In the genomic region with DNA sequence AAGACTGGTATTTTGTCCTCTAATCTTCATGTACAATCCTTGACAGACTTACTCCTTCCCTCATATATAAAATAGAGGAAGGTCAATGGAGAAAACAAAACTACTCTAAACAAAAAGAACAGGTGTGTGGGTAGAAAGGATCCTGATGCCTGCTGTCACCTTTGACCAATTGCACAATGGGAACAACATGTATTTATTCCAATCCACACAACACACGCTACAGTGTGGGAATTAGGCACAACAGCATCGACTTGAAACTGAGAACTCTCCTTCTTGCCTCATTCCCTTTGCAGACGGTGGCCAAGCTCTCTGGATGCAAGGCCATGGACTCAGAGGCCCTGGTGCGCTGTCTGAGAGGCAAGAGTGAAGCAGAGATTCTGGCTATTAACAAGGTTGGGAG, we compare ENCODE assay signal across 21 mouse cellular contexts. TPM values are rescaled to one million over a fixed set of nuclear protein-coding genes. Genes with fewer than 3 reads are reported as not detected.
"Had no signal": no experiment of that assay in that cellular context is flagged by ENCODE, and none has a peak within 500 bp of the region (broad histone marks: within the 10 kb centered on the region; RNA-seq: fewer than 3 reads in every experiment).

No protein-coding gene starts in this region.

- H3K9ac ChIP-seq: neural tube, embryonic 13.5 days; neural tube, embryonic 15.5 days; stomach, embryonic 15.5 days had no signal

- H3K4me3 ChIP-seq: neural tube, embryonic 13.5 days; neural tube, embryonic 15.5 days; stomach, embryonic 15.5 days had no signal

- H3K27me3 ChIP-seq: neural tube, embryonic 13.5 days; neural tube, embryonic 15.5 days; stomach, embryonic 15.5 days had no signal

- H3K36me3 ChIP-seq: neural tube, embryonic 13.5 days; neural tube, embryonic 15.5 days; stomach, embryonic 15.5 days had no signal

- H3K4me1 ChIP-seq: neural tube, embryonic 13.5 days; neural tube, embryonic 15.5 days; stomach, embryonic 15.5 days had no signal

- DNase-seq: retina, postnatal 1 day; right cerebral cortex, adult 18-20 months; right cerebral cortex, postnatal 14 days; right cerebral cortex, postnatal 25 days; right cerebral cortex, postnatal 4 days; spleen, adult 18-20 months; thymus, adult 18-20 months; thymus, adult 2 months; thymus, postnatal 14 days; thymus, postnatal 25 days; thymus, postnatal 36 days; thymus, postnatal 4 days had no signal

- H3K4me2 ChIP-seq: neural tube, embryonic 13.5 days; neural tube, embryonic 15.5 days; stomach, embryonic 15.5 days had no signal

- H3K9me3 ChIP-seq: neural tube, embryonic 13.5 days; neural tube, embryonic 15.5 days; stomach, embryonic 15.5 days had no signal

- H3K27ac ChIP-seq: neural tube, embryonic 13.5 days; neural tube, embryonic 15.5 days; stomach, embryonic 15.5 days; stomach, postnatal 0 days had no signal

RNA-seq across cellular contexts. Expression of gene Ces2a, which starts 27.3 kb away (rescaled TPM):
- total RNA-seq: neutrophil, adult 5-6 weeks had no signal
- polyA plus RNA-seq: neural tube, embryonic 13.5 days; neural tube, embryonic 14.5 days; spleen, adult 2 months; stomach, embryonic 14.5 days; testis, adult 2 months had no signal
